Mouse (Mus musculus): ENCODE data around the gene Sdk1.

Sdk1 gene

GRCm38 (mm10) chr5:141781142-141781541 is 539.9 kb downstream of the Sdk1 start:
- no peak for DNase-seq

GRCm38 (mm10) chr5:141782330-141782729 is 541.0 kb downstream of the Sdk1 start:
- no peak for DNase-seq

DNA sequence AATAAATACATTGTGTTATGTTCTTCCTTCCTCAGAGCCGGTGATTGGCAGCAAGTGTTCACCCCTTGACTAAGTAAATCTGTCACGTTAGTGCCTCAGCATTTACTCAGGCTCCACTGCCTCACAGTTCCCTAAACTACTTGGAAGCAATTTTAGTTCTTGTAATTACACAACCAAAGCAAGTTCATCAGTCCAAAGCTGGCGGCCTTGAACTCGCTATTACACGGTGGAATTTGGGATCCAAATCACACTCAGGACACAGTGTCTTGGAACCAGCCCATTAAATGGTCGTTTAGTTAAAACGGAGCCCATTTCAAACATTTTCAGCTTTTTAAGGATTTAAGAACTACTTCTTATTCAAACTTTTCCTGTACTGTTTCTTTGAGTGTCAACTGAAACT is 542.2 kb downstream of the Sdk1 start:
- DNase-seq, result no peak

- DNase-seq, result no peak
Observed at GRCm38 (mm10) chr5:141793926-141794325, 552.6 kb downstream of the Sdk1 start.

GRCm38 (mm10) chr5:141823823-141824330 is 582.6 kb downstream of the Sdk1 start:
- DNase-seq, result no peak

DNA sequence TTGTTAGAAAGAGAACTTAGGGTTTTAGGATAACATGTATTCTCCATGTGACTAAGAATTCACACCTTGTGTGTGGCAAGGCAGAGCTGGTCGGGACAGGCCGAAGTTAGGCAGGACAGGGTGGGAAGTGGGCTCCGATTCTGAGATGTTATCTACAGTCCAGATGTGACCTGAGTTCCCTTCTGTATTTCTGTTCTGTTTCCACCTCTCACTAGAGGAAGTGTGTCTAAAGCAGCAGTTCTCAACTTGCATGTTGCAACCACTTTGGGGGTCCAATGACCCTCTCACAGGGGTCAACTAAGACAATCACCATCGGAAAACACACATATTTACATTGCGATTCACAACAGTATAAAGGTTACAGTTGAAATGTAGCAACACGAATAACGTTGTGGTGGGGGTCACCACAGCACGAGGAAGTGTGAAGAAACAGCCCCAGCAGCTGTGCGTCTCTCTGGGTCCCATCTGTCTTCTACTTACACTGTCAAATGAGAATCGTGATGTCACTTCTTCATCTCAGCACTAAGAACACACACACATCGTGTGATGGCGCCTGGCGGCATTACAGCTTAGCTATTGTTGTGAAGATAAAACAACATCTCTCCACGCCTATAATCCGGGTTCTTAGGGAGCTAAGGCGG is 583.6 kb downstream of the Sdk1 start:
- DNase-seq, result no peak

- no peak for DNase-seq
Observed at GRCm38 (mm10) chr5:141835566-141835965, 594.3 kb downstream of the Sdk1 start.

- no peak for DNase-seq
Observed at GRCm38 (mm10) chr5:141836892-141837455, 595.7 kb downstream of the Sdk1 start.

DNA sequence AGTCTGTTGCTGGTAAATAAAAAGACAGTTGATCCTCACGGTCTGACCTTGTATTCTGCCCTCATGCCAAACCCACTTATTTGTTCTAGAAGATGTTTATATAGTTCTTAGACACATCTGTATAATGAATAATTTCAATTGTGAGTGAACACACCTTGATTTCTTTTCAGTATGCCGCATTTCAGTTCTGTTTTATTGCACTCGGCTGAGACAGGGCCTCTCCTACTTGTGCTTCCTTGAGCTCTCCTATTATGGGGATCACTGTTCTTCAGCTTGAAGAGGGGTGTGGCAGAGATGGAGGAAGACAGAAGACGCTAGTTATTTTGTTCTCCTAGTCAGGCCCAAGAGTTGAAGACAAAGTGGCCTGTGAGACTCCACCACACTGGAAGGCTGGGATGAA is 603.4 kb downstream of the Sdk1 start:
- no peak for DNase-seq

GRCm38 (mm10) chr5:141847686-141848085 is 606.4 kb downstream of the Sdk1 start:
- no peak for DNase-seq

- DNase-seq, result peak; percentile 65
Observed at GRCm38 (mm10) chr5:141852175-141852574, 610.9 kb downstream of the Sdk1 start.

GRCm38 (mm10) chr5:141856447-141856846 is 615.2 kb downstream of the Sdk1 start:
- no peak for DNase-seq

GRCm38 (mm10) chr5:141857781-141858180 is 616.5 kb downstream of the Sdk1 start:
- peak; percentile 46 for DNase-seq

GRCm38 (mm10) chr5:141858406-141859160 is 617.3 kb downstream of the Sdk1 start:
- DNase-seq, result no peak

DNA sequence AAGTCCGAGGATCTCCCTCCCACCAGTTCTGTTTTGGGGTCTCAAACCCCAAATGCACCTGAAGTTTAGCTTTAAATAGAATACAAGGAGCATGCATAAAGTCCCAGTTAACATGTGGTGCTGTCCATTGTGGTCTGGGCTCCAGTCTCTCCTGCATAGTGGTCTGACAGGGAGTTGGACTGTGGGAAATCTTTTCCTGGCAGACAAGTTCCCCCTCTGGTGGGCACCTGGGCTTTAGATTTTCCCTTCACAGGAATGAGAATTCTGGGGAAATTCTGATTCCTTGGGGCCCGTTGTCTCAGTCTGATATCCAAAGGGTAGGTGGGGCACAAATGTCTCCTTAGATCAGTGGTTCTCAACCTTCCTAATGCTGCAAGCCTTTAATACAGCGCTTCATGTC is 624.8 kb downstream of the Sdk1 start:
- no peak for DNase-seq

- no peak for DNase-seq
Observed at GRCm38 (mm10) chr5:141873751-141874150, 632.5 kb downstream of the Sdk1 start.

GRCm38 (mm10) chr5:141880661-141881060 is 639.4 kb downstream of the Sdk1 start:
- peak; percentile 15 for DNase-seq

GRCm38 (mm10) chr5:141884111-141884647 is 642.9 kb downstream of the Sdk1 start:
- no peak for DNase-seq

- no peak for DNase-seq
Observed at GRCm38 (mm10) chr5:141886006-141886405, 644.7 kb downstream of the Sdk1 start.

DNA sequence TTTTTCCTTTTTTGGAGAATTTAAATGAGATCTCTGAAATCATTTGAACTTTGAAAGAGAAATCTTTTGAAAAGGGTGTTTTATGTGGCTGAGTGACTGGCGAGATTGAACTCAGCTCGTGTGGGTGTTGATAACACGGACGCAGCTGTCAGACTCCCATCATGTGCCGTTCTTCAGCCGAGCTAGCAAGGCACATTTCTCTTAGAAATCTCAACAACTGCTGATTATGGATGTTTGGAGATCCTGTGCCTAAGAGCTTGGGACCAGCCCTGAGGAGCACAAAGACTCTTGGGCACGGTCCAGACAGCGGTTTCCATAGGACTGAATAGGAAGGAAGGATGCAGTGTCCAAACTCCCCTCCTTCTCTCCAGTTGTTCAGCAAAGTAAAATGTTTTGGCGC is 648.5 kb downstream of the Sdk1 start:
- DNase-seq, result no peak

DNA sequence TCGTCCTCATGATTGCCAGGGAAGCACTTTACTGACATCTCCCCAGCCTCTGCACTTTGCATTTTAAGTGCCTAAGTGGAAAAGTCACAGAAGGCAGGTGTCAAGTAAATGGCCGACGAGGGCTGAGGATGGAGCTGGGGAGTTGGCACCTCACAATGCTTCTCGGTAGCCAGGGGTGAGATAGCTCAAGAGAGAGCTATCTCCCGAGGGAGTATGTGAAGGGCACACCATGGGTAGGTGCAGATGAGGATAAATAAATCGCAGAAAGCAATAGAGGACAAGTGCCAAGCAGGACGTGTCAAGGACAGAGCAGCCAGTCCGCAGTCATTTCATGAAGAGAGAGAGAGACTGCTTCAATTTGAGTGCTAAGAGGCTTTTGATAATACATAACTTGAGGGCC is 655.1 kb downstream of the Sdk1 start:
- DNase-seq, result no peak

DNA sequence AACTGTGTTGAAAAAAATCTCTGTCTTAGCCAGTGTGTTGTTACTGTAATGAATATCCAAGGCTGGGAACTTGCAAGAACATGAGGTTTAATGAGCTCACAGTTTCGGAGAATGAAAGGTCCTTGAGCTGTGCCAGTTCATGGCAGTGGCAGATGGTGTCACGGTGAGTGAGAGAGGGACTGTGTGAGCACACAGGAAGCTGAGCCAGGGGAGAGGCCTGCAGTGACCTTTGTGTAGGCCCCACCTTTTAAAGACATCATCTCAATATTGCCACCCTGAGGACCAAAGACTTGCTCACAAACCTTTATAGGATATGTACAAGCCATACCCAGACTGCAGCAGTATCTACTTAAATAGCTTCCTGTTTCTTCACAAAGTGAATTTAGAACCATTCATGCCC is 656.2 kb downstream of the Sdk1 start:
- DNase-seq, result no peak

DNA sequence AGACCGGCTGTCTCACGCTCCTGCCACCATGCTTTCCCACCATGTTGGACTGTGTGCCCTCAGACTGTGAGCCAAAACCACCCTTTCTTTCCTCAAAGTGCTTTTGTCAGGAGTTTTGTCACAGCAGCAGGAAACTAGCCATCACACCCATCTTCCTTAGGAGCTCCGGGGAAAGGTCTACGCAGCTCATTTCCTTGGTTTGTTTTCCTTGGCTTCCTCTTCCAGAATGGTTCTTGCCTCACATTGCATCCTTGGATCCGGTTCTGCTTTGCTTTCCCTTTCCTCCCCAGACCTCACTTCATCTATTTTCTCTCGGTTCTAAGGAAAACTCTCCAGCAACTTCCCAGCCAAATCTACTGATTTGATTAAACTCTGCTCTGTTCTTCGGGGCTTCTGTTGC is 658.5 kb downstream of the Sdk1 start:
- no peak for DNase-seq

Measured in liver (tissue).